Mouse (Mus musculus) yolk sac, embryonic 10.5 days (tissue): ENCODE measurements around the gene Rufy4.

Experiments
- DNase-seq: peaks from one replicate; pipeline ENCODE4 v3.0.0-alpha.2; 2017; ENCODE audit warnings: low spot score

Gene Rufy4

DNA sequence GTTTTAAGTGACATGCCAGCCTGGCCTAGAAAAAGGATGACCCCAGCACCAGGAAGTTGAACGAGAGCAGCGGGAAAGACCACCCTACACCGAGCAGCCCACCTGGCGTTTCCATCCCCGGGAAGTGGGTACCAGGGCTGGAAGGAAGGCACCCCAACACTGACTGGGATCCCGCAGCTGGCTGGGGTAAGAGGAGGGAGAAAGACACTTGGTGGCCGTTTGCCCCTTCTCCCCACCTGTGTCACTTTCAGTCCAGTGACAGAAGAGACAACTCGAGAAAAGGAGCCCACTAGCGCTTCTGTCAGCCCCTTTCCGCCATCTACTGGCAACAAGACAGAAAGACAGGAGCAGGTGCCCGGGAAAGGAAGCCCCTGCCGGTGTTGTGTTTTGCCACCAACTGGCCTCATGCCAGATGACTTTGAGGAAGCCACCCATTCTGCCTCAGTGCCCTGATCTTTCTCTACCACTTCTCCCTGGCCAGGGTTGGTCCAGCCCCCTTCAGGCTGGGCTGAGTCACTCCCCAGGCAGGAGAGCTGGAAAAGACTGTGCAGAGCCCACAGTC is at the start of gene Rufy4:
Rufy4 (plus strand) TSS at position 551 of the 562 bp plus-strand sequence.
- peak; percentile 70 for DNase-seq

DNA sequence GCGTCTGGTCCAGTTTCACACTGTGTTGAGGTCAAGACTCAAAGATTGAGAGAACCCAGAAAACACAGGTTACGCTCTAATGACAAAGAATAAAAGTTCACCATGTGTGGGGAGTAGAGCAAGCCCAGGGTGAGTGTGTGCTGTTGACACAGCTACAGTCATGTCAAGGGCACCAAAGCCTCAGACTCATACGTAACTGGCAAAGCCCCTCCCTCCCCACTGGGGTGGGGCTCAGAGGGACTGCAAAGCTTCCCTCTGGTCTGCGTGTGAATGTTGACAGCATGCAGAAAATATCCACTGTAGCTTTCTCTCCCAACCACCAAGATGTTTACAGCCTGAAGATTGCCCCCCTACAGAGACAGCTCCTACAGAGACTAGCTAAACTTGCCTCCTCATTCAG is 49.1 kb upstream of the Rufy4 start:
- no peak for DNase-seq

DNA sequence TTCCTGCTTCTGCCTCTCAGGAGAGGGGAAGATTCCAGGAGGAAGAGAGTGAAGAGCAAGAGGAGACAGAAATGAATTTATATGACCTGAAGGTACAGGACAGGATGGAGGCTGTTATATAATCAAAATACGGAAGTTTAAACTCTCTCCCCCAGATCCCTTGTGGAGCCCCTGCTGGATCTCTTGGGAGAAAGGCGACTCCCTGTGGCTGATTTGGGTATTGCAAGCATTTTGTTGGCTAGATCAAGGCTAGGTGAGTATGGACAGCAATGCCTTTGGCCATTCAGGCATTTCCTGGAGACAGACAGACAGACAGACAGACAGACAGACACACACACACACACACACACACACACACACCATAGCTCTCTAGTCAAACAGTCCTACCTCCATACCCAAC is 48.0 kb upstream of the Rufy4 start:
- DNase-seq: peak; percentile 73

DNA sequence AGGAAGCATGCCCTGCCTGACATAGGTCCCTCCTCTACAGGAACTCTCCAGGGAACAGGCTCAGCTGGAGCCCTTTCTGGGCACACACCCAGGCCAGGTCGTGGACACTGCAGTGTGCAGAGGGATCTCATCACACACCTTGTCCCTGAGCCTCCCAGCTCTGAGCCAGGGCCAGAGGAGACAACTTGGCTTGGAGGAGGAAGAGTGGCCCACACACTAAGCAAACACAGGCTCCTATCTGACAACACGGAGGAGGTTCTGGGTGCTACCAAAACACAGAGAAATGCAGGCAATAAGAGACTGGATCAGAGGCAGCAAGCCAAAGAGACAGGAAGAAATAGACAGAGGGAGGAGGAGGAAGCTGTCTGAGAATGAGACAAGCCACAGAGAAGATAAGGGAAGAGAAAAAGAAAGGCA is 43.8 kb upstream of the Rufy4 start:
- DNase-seq: no peak

DNA sequence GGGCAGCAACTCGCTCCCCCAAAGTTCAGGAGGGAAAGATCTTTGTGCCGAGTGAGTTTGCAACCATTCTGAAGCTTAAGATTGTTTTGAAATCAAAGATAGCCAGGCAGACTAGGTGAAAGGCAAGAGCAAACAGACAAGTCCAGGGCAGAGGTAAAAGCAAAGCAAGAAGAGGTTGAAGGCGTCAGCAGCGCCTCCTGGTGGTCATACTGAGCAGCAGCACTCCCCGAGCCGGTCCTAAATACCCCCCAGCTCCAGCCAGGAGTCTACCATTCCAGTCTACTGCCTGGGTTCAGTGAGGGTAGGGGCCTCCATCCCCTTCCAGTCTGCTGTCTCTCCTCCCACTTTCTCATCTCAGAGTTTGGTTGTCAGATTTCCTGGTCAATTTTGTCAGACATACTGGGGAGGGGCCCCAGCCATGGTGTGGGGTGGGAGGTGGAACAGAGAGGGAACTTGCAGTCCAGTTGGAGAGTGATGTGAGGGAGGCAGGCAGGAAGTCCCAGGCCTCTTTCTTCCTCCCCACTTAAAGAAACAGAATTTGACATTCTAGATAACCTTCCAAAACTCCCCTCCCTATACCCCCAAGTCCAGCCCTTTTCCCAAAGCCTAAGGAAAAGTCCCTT is 42.4 kb upstream of the Rufy4 start:
- peak; percentile 47 for DNase-seq

DNA sequence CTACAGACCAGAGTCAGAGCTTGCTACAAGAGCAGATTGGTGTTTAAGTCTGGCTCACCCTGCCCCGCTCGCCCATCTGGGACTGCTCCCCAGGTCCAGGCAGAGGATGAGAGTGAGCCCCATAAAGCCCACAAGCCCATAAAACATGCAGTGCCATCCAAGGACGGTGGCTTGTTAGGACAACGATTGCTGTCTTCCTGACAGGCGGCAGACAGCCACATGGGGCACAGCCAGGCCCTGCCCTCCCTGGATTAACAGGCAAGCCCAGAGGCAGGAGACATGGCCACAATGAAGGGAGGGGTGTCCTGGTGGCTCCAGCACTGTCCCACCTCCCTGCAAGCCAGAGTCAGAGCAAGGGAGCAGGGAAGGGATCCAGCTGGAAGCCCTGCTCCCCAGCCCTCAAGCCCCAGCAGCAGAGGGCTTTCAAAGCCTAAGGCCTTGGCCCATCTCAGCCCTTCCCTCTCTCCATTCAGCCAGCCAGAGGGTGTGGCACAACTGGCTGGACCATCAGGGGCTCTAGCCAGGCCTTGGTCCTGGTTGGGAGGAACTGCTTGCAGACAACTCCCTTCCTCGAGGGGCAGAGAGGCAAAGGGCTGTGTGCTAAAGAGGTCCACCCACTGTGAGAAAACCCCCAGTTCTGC is 41.2 kb upstream of the Rufy4 start:
- no peak for DNase-seq

DNA sequence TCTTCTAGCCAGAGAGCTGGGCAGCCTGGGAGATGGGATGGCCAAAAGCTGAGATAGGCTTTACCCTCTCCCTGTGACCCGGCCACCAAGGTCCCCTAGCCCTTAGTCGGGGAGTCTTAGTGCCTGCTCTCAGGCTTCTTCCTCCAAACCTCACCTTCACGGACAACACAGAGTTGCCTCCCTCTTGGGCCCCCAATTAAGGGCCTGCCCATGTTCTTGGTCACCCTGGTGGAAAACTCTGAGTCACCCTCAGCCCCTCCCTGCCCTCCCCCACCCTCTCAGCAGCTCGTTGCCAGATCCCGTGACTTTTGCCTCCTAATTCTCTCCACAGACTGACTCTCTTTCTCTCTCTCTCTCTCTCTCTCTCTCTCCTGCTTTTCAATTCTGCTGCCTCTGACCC is 40.6 kb upstream of the Rufy4 start:
- DNase-seq: no peak

DNA sequence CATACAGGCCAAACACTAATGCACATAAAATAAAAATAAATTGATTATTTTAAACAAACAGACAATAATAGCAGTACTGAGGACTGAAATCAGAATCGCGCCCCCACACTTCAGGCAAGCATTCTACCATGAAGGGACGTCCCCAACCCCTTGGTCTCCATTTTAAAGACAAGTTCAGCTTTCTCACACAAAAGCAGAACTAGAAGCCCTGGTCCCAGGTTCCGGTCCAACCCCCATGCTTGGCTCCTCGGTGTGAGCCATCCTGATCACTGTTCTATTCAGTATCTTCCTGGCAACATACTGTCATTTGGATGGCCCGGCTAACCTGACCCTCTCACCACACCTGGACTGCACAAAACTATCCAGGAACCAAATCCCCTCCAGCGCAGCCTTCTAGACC is 39.8 kb upstream of the Rufy4 start:
- no peak for DNase-seq

DNA sequence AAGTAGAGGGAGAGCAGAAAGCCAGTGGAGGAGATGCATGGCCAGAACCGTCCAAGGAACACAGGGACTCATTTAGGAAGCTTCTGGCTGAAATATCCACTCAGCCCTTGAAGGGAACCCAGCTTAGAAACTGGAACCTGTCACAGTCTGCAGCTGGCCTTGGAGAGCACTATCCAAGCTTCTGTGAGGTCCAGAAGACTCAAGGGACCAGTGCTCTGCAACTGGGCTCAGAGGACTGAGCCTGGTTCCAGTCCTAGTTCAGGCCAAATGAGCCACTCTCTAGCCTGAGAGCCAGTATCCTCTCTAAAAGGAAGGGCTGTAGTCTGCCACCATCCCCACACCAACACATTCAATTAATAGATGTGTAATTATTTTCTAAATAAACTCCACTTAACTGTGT is 36.8 kb upstream of the Rufy4 start:
- no peak for DNase-seq

DNA sequence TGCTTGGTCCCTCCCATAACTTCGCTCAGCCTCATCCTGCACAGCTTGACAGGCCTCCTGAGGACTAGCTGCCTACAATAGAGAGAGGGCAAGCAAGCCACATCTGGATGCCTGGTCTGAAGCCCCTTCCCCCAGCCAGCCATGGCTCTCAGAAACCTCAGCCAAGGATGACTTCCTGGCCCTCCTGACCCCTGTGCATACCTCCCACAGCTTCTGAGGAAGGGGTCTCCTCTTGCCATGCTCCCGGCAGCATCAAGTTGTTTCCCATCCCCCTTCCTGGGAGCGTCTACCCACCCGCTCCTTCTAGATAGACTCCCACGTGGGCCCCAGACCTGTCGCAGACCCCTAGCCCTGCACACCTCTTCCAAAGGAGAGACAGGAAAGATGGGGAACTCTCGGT is 35.0 kb upstream of the Rufy4 start:
- no peak for DNase-seq

DNA sequence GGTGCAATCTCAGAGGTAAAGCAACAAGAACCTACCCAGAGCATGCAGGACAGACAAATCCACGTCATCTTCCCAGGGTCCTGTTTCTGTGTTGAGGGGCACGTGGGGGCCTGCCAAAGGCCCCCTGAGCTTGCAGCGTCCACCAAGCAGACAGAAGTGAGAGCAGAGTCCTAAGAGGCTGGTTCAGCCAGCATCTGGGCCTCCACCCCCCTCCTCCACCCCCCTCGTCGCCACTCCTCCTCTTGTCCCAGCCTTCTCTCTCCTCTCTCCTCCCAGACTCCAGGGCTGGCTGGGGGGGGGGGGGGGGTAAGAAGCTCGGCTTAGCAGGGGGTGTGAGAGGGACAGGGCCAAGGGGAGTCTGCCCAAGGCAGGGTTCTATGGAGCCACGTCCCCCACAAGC is 34.2 kb upstream of the Rufy4 start:
- no peak for DNase-seq

DNA sequence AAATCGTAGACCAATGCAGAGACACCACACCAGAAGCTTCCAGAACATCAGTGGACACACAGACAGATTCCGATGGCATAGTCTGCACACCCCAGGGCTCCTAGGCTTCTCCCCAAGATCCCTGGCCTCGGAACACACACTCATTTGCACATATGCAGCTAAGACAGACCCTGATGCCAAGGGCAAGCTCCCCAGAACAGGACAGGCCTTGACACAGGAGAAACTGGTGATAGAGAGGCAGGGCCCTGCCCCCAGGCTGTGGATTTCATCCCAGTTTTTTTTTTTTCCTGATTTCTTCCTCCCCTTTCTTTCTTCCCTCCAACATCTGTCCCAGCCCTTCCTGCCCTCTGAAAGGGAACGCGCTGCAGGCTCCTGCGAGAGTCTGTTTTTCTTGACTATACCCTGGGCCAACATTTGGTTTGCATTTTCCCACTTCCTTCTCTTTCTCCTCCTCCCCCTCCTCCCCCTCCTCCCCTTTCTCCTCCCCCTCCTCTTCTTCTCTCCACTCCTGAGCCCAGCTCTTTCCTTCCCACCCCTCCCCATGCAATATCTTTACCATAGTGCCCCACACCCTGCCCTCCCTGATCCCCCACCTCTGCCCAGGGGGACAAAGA is 33.6 kb upstream of the Rufy4 start:
- no peak for DNase-seq

DNA sequence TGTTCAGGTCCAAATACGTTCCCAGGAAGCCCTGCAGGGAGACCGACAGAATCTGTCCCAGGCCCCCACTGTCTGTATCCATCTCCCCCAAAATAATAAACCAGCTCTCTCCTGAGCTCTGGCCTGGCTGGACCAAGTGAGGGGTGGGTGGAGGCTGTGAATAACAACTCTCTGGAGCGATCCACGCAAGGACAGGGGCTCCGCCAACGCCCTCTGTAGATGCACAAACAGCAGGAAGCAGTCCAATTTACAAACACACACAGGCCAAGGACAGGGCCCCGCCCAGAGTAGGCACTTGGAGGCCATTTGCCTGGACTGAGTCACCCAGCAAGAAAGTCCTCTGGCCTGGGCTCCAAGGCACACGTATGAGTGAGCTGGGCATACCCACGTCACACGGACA is 33.1 kb upstream of the Rufy4 start:
- DNase-seq: peak; percentile 32

DNA sequence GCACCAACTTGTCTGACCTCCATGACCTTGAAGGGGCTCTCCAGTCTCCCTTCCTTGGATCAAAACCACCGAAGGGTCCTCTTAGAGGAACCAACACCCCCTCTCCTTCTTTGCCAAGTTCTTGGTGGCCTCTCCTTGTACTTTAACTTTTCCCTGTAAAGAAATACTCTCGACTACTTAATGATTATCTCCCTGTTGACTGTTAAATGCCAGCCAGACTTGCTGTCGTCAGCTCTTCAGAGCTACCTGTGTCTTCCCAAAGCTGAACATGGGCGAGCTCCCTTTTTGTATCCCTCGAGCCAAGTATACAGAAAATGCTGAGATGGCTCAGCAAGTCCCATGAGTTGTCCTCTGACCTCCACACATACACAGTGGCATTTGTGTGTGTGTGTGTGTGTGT is 31.9 kb upstream of the Rufy4 start:
- DNase-seq: no peak

DNA sequence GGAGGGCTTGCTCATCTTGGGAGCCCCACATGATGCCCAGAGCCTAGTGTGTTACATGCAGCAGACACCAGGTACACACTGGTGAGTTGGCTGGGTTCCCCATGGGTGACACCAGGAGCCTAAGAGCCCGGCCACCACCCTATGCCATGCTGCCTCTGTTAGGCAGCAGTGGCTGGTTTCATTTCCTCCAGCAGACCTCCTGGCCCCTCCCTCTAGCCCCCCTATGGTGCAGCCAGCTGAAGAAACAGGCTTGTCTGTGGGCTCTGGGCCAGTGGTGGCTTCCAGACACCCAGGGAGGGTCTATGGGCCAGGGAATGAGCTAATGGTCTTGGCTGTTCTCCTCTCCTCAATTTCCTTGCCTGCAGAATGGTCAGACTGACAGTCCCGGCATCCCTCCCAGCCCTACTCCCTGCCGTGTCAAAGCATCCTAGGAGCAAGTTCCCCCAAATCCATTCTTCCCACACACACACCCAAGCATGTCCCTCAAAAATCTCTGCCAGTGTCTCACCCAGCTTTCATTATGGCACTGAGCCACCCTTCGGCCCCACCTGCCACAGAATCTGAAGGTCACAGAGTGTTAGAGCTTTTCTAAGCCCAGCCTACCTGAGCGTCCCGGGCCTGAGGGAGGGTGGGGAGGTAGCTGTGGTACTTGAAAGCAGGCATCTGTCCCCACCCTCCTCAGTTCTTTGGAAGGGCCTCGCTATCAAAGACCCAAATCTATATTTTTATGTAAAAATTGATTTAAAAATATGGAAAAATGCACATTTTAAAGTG is 30.7 kb upstream of the Rufy4 start:
- DNase-seq: no peak

DNA sequence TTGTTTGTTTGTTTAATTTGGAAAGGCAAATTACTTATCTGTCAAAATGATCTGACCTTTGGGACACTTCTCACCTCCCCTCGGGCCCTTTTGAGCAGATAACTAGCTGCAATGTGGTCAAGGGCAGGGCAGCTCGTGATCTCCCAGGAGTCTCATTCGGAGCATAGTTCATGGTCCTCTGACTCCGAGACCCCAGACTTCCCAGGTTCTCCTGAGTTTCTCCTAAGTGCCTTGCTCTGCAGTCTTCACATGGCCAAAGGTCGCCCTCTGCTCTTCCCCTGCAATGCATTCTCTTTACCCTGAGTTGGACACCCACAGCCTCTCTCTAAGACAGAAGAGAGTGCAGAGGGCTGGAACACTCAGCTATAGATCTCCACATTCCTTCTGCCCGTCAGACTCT is 30.0 kb upstream of the Rufy4 start:
- DNase-seq: peak; percentile 85

DNA sequence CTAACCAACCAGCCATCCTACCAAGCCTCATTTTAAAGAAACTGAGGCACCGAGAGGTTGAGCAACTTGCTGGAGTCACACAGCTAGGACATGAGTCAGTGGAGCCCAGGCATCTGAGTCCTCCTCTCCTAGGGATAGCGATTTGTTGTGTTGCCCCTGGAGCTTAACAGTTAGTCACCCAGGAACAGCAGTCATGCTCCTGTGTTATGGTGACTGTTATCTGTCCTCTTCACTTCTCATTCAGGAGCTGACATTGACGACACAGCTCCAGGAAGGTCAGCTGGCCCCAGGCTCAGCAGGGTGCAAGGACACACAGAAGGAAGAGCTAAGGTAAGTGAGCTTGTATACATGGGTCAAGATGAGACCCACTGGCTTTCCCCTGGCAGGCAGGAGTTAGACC is 29.6 kb upstream of the Rufy4 start:
- no peak for DNase-seq

DNA sequence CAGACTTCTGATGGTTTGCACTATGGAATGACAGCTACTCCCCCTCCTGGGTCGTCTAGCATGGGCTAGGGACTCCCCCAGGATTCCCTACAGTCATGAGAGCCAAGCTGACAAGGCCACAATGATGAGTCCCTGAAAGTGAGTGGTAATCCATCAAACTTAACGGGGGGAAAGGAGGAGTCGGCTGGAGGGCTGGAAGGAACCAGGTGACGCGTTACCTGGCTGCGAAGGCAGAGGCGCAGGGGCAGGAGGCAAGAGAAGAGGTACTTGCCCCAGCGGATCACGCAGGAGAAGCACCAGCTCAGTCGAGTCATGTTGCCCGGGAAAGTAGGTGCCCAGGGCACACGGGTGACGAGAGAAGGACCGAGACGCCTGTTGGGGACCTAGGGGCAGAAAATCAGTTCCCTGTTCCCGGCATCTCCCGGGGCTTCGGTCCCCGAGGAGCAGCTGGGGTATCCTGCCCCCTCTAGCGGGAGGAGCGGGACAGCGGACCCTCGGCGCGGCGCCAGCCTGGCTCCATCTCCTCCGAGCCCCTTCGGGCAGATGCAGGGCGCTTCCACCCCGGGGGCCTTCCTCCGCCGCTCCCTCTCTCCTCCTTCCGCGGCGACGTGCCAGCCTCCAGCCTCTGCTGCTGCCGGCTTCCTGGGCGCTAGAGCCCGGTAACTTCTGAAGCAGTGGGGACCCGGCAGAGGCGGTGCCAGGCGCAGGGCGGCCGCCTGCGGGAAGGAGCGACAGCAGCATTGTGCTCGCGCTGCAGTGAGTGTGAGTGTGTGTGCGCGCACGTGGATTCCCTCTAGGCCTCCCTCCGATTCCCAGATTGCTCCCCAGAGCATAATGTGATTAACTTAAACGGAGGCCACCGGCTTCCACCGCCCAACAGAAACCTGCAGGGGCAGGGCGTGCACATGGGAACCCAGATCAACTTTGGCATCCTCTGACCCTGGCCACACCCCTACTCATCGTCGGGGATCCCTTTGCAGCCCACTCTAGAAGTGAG is 27.0 kb upstream of the Rufy4 start:
- DNase-seq: peak; percentile 43

DNA sequence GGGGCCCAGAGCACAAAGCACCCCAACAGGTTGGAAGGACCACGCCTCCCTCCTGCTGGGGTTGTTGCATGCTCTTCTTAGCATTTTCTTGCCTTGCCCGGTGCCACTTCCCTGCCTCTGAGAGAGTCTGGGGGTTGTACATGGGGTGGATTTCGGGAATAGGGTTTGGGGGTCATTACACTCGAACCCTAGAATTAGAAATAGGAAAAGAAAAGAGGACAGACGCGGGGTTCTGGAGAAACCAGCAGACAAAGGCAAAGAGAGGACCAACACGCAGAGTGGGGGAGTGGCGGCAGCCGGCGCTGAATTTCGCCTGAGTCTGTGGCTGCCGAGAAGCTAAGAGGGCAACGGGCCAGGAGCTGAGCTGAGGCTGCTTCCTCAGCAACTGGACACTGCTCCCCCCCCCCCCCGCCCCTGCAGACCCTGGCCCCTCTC is 26.3 kb upstream of the Rufy4 start:
- no peak for DNase-seq

DNA sequence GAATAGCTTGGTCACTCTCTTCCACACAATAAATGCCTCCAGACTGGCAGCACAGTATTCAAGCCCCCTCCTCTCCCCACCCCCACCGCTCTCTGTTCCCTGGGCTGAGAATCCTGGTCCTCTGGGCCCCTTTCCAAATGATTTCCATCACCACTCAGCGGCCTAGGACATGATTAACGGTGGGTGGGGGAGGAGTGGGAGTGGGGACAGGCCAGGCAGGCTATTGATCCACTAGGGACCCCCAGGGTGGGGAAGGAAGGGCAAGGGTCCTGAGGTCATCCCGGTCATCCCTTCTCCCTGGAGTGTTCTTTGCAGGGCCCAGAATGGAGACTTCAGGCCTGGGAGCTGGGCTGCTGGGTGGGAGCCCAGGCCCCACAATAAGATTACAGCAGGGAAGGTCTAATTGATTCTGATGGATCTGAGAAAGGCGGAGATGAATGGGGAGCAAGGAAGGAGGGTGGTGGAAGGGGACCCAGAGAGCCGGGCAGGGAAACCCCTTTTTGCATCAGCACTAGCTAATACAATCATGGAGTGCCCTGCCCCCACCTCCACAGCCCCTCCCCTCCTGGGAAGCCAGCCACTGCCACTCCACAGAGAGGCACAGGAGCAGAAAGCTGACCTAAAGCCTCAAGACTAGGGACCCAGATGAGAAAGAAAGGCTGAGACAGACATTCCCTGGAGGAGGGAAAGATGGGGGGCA is 21.5 kb upstream of the Rufy4 start:
- no peak for DNase-seq

DNA sequence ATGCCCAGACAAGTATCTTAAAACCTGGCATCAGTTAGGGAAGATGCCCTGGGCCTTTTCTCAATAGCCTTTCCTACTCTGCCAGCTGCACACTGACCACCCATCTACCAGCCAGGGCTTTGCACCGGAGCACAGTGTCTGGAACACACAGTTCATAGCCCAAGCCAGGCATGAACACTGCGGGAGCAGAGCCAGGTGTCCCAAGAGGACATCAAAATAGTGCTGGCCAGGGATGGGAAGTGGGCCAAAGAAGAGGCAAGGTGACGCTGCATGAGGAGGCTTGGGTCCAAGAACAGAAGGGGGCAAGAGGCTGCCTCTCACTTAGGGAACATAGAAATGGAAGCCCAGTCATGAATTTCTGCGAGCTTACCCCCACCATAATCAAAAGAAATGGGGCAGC is 19.7 kb upstream of the Rufy4 start:
- no peak for DNase-seq
